In the genomic region with DNA sequence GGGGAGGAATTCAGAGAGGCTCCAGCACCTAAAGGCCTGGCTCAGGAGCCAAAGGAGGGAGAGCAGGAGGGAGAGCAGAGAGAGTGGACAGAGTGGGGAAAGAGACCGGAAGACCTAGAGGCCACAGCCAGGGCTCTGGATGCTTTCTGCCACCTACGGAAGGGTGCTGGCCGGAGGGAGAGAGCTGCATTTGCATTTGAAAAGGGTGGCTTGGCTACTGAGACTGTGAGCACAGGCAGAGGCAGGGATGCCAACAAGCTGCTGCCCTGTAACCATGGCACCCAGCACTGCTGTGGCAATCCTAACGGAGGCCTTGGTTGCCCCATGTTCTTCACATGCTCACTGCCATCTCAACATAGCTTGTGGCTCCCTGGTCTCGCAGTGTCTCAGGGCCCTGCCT, we compare ENCODE assay signal across 12 mouse cellular contexts.
A peak's percentile ranks its signal among the peaks of the same experiment; 100 is the strongest.
DNase-seq lines count a peak whose midpoint lies in the region; TF ChIP-seq lines count a peak whose summit lies in the region.
"Had no signal": no experiment of that assay in that cellular context is flagged by ENCODE, and none has a peak within 500 bp of the region (broad histone marks: within the 10 kb centered on the region; RNA-seq: fewer than 3 reads in every experiment).

No protein-coding gene starts in this region.

- H3K36me3 ChIP-seq in E14TG2a.4 (ENCODE audit: insufficient read depth, low read length), result no peaks in the 10 kb centered on the region
- H3K36me3 ChIP-seq in forebrain, embryonic 10.5 days (replicated peaks), result no peaks in the 10 kb centered on the region
- H3K36me3 ChIP-seq: heart, embryonic 13.5 days had no signal

- peaks cover 44% of the 10 kb centered on the region for H3K4me1 ChIP-seq in E14TG2a.4 (replicated peaks; ENCODE audit: low read depth, low read length)
- peaks cover 18% of the 10 kb centered on the region for H3K4me1 ChIP-seq in forebrain, embryonic 10.5 days
- H3K4me1 ChIP-seq: heart, embryonic 13.5 days had no signal

- peak; percentile 4 for DNase-seq in cerebellum, adult 11 months
- no peak for DNase-seq in cerebellum, postnatal 14 days
- peak; percentile 38 for DNase-seq in forebrain, embryonic 10.5 days (ENCODE audit: extremely low spot score, low spot score)
- DNase-seq in layer of hippocampus, postnatal 10 days (ENCODE audit: low spot score in 2 of 2), result peak; percentile 32 to 40
- no peak for DNase-seq in kidney, postnatal 25 days
- DNase-seq in MN1 (ENCODE audit: low spot score), result no peak
- DNase-seq in spleen, postnatal 10 days (ENCODE audit: low spot score in 2 of 2), result no peak
- DNase-seq: kidney, adult 18-20 months had no signal

- no peaks in the 10 kb centered on the region for H3K9me3 ChIP-seq in E14TG2a.4 (ENCODE audit: low read length)
- peaks cover 2% of the 10 kb centered on the region; the same call in 1 of the 2 replicates for H3K9me3 ChIP-seq in forebrain, embryonic 10.5 days
- H3K9me3 ChIP-seq: heart, embryonic 13.5 days had no signal

- peak overlapping the region; percentile 79 for H3K27ac ChIP-seq in forebrain, embryonic 10.5 days
- H3K27ac ChIP-seq: heart, embryonic 13.5 days had no signal

- no peak for TF ChIP-seq CTCF in E14TG2a.4 (conservative IDR thresholded peaks at IDR 0.05; ENCODE audit: low read length)

- 0 out of 2 replicates have a peak overlapping the region, but pooled peaks have one; percentile 41 for H3K4me3 ChIP-seq in E14TG2a.4 (replicated peaks; ENCODE audit: low read length)
- peak overlapping the region; percentile 7; the same call in 1 of the 2 replicates for H3K4me3 ChIP-seq in forebrain, embryonic 10.5 days
- H3K4me3 ChIP-seq: erythroblast, embryonic 14.5 days; heart, embryonic 13.5 days had no signal

- 24% methylated on average over 5 of the region's 5 CpGs for WGBS in forebrain, embryonic 10.5 days

- H3K27me3 ChIP-seq in E14TG2a.4 (ENCODE audit: insufficient read depth, low read length), result no peaks in the 10 kb centered on the region
- H3K27me3 ChIP-seq in forebrain, embryonic 10.5 days (ENCODE audit: poor library complexity, severe bottlenecking), result no peaks in the 10 kb centered on the region
- H3K27me3 ChIP-seq: heart, embryonic 13.5 days; Patski had no signal

Comparison
In these comparisons a context has a peak if more than half of its experiments do, and no peak if none do; other contexts are left out.
1. DNase-seq: peak in cerebellum, adult 11 months (single experiment), forebrain, embryonic 10.5 days (single experiment) and layer of hippocampus, postnatal 10 days (2 of 2); none in cerebellum, postnatal 14 days (0 of 2), kidney, postnatal 25 days (0 of 2), MN1 (single experiment) and spleen, postnatal 10 days (0 of 2).